Mouse (Mus musculus) kidney, postnatal 0 days (tissue): Measurements from ENCODE around the gene Osbpl6. TPM values are rescaled to one million over a fixed set of nuclear protein-coding genes. Genes with fewer than 3 reads are reported as not detected.

ENCODE experiments used
- ATAC-seq: fragments of 200-750 bp; cut with Nextera tagmentation; replicated peaks from 2 replicates; pipeline ENCODE4 v1.8.0; 2017; ENCODE audit warnings: low read depth, moderate number of reproducible peaks, moderate TSS enrichment, moderate library complexity; ENCODE audit not compliant: low FRiP score
- DNase-seq: peaks from one replicate; pipeline ENCODE4 v3.0.0-alpha.2; 2016; ENCODE audit warnings: low spot score
- H3K27ac ChIP-seq: fragments of 300-500 bp; sonication (generic); 2 replicates; pipeline ENCODE4 v1.5.1; 2014; ENCODE audit warnings: mild to moderate bottlenecking
- H3K27me3 ChIP-seq: fragments of 300-500 bp; sonication (generic); 2 replicates; pipeline ENCODE4 v1.6.1; 2014; ENCODE audit warnings: low read length, mixed read lengths; ENCODE audit not compliant: insufficient read depth
- H3K36me3 ChIP-seq: fragments of 300-500 bp; sonication (generic); 2 replicates; pipeline ENCODE4 v1.6.1; 2014; ENCODE audit warnings: low read length, mixed read lengths; ENCODE audit not compliant: insufficient read depth
- H3K4me1 ChIP-seq: fragments of 300-500 bp; sonication (generic); replicated peaks from 2 replicates; pipeline ENCODE4 v1.6.1; 2014; ENCODE audit warnings: antibody characterized with exemption, low read length, mixed read lengths; ENCODE audit not compliant: insufficient read depth
- H3K4me2 ChIP-seq: fragments of 300-500 bp; sonication (generic); 2 replicates; pipeline ENCODE4 v1.6.1; 2014; ENCODE audit warnings: mild to moderate bottlenecking, low read length, moderate library complexity, mixed read lengths
- H3K4me3 ChIP-seq: fragments of 300-500 bp; sonication (generic); replicated peaks from 2 replicates; pipeline ENCODE4 v1.5.1; 2014; ENCODE audit warnings: low read depth, low read length
- H3K9ac ChIP-seq: fragments of 300-500 bp; sonication (generic); 2 replicates; pipeline ENCODE4 v1.6.1; 2014; ENCODE audit warnings: low read depth, low read length
- H3K9me3 ChIP-seq: fragments of 300-500 bp; sonication (generic); replicated peaks from 2 replicates; pipeline ENCODE4 v1.6.1; 2016; ENCODE audit warnings: low read length, inconsistent platforms, mixed read lengths
- CTCF ChIP-seq: IDR thresholded peaks from 2 replicates; pipeline ENCODE4 v1.5.1; 2016; ENCODE audit warnings: antibody characterized with exemption, low read depth, mild to moderate bottlenecking, moderate library complexity
- WGBS: fragments of 180-500 bp; shearing (Covaris S2); extraction: QIAGEN DNeasy Blood & Tissue Kit; methylation state at CpG from one replicate; pipeline ENCODE4 v1.1.7; 2014; 5-methylcytosine and 5-hydroxymethylcytosine counted together
- polyA plus RNA-seq: library from polyadenylated mRNA; unstranded; fragments of >200 nt; fragmentation: Nextera tagmentation; extraction: Ambion mirVana; gene quantifications from 2 replicates; pipeline ENCODE4 v1.2.1, GENCODE M21; 2015

Osbpl6 gene
- polyA plus RNA-seq, 1 experiment from 2014 or later, result 19.4 TPM

- 88% methylated on average over 11 of the region's 11 CpGs for WGBS
- no peak for DNase-seq
- H3K4me1 ChIP-seq, result no peaks in the 10 kb centered on the region
- H3K27me3 ChIP-seq, result no peaks in the 10 kb centered on the region
- peak; percentile 91 for ATAC-seq
- H3K4me3 ChIP-seq, result no peak overlapping the region
- TF ChIP-seq CTCF, result no peak
- no peaks in the 10 kb centered on the region for H3K9me3 ChIP-seq
- H3K4me2 ChIP-seq, result no peak overlapping the region
- H3K9ac ChIP-seq, result no peak overlapping the region
- 0 out of 2 replicates have a peak overlapping the region, but pooled peaks have one; percentile 19 for H3K27ac ChIP-seq
- no peaks in the 10 kb centered on the region for H3K36me3 ChIP-seq
These were observed 92.6 kb downstream of the Osbpl6 start for GRCm38 (mm10) chr2:76498891-76499290.

GRCm38 (mm10) chr2:76504122-76504839, 98.0 kb downstream of the Osbpl6 start:
- 0 out of 2 replicates have a peak overlapping the region, but pooled peaks have one; percentile 18 for H3K4me2 ChIP-seq
- no peaks in the 10 kb centered on the region for H3K9me3 ChIP-seq
- no peaks in the 10 kb centered on the region for H3K27me3 ChIP-seq
- 16% methylated on average over 12 of the region's 12 CpGs for WGBS
- peak; percentile 78 for ATAC-seq
- H3K9ac ChIP-seq, result no peak overlapping the region
- DNase-seq, result peak; percentile 35
- no peak for TF ChIP-seq CTCF
- H3K4me1 ChIP-seq, result no peaks in the 10 kb centered on the region
- H3K4me3 ChIP-seq, result no peak overlapping the region
- peak overlapping the region; percentile 25 for H3K27ac ChIP-seq
- H3K36me3 ChIP-seq, result no peaks in the 10 kb centered on the region

- DNase-seq, result no peak
- H3K9me3 ChIP-seq, result no peaks in the 10 kb centered on the region
- H3K27ac ChIP-seq, result peak overlapping the region; percentile 25; the same call in 1 of the 2 replicates
- H3K4me2 ChIP-seq, result no peak overlapping the region
- ATAC-seq, result no peak
- 96% methylated on average over 2 of the region's 2 CpGs for WGBS
- no peaks in the 10 kb centered on the region for H3K4me1 ChIP-seq
- H3K36me3 ChIP-seq, result no peaks in the 10 kb centered on the region
- H3K9ac ChIP-seq, result no peak overlapping the region
- H3K27me3 ChIP-seq, result no peaks in the 10 kb centered on the region
- H3K4me3 ChIP-seq, result no peak overlapping the region
- no peak for TF ChIP-seq CTCF
These were observed 98.7 kb downstream of the Osbpl6 start for GRCm38 (mm10) chr2:76504989-76505388.

GRCm38 (mm10) chr2:76511281-76511721, 105.0 kb downstream of the Osbpl6 start:
- Histone ChIP-seq H3K4me1 (no peaks in the 10 kb centered on the region), H3K4me3 (no peak overlapping the region), H3K9me3 (no peaks in the 10 kb centered on the region), H3K27me3 (no peaks in the 10 kb centered on the region), H3K36me3 (no peaks in the 10 kb centered on the region), H3K27ac (no peak overlapping the region), H3K9ac (no peak overlapping the region), H3K4me2 (no peak overlapping the region)
- ATAC-seq, result no peak
- no peak for DNase-seq
- 89% methylated on average over 8 of the region's 8 CpGs for WGBS
- no peak for TF ChIP-seq CTCF

GRCm38 (mm10) chr2:76512133-76512532, 105.8 kb downstream of the Osbpl6 start:
- no peak overlapping the region for H3K27ac ChIP-seq
- no peaks in the 10 kb centered on the region for H3K36me3 ChIP-seq

GRCm38 (mm10) chr2:76512888-76513287, 106.6 kb downstream of the Osbpl6 start:
- TF ChIP-seq CTCF, result no peak
- Histone ChIP-seq H3K27me3 (no peaks in the 10 kb centered on the region), H3K9ac (no peak overlapping the region), H3K36me3 (no peaks in the 10 kb centered on the region), H3K27ac (no peak overlapping the region), H3K4me1 (no peaks in the 10 kb centered on the region), H3K9me3 (no peaks in the 10 kb centered on the region), H3K4me2 (no peak overlapping the region), H3K4me3 (no peak overlapping the region)
- 69% methylated on average over 6 of the region's 6 CpGs for WGBS
- DNase-seq (no peak), ATAC-seq (no peak)

More at GRCm38 (mm10) chr2:76512133-76512532, 105.8 kb downstream of the Osbpl6 start:
- Histone ChIP-seq H3K9ac (no peak overlapping the region), H3K4me2 (no peak overlapping the region), H3K4me1 (no peaks in the 10 kb centered on the region), H3K9me3 (no peaks in the 10 kb centered on the region), H3K4me3 (no peak overlapping the region), H3K27me3 (no peaks in the 10 kb centered on the region)
- no peak for DNase-seq
- 66% methylated on average over 6 of the region's 6 CpGs for WGBS
- no peak for TF ChIP-seq CTCF
- ATAC-seq, result peak; percentile 68; the same call in 1 of the 2 replicates

GRCm38 (mm10) chr2:76513296-76513695, 107.0 kb downstream of the Osbpl6 start:
- Histone ChIP-seq H3K4me1 (no peaks in the 10 kb centered on the region), H3K36me3 (no peaks in the 10 kb centered on the region), H3K27me3 (no peaks in the 10 kb centered on the region), H3K9me3 (no peaks in the 10 kb centered on the region), H3K27ac (no peak overlapping the region), H3K4me3 (no peak overlapping the region), H3K4me2 (no peak overlapping the region), H3K9ac (no peak overlapping the region)
- 60% methylated on average over 3 of the region's 3 CpGs for WGBS
- DNase-seq (no peak), ATAC-seq (no peak)
- no peak for TF ChIP-seq CTCF
